12 mouse cellular contexts compared by ENCODE assay signal in the genomic region with DNA sequence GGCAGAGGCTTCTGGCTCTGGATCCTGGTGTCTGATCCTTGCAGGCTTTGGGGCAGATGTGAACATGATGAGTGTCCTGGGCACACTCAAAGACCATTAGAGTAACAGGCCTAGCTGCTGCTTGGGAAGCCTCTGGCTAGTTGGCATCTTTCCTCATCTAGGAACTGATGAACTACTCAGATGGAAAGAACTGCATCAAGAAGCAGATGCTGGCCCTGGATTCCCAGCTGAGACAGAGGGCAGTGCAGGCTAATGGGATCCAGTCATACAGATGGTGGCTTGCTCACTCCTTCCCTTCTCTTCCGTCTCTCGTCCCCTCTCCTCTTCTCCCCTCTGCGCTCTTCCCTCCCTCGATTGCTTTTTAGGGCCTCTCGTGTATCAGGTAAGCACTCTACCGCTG.
"Had no signal": no experiment of that assay in that cellular context is flagged by ENCODE, and none has a peak within 500 bp of the region (broad histone marks: within the 10 kb centered on the region; RNA-seq: fewer than 3 reads in every experiment).

No protein-coding gene starts in this region.

- DNase-seq: gastrocnemius, adult 2 months; gastrocnemius, postnatal 10 days; gastrocnemius, postnatal 25 days; heart, adult 2 months; heart, postnatal 10 days; kidney, adult 18-20 months; kidney, adult 8-10 months; kidney, postnatal 10 days; kidney, postnatal 25 days; kidney, postnatal 4 days; liver; liver, embryonic 13.5 days had no signal
